Mouse (Mus musculus): Measurements from ENCODE around the gene Gm17949.
"Not testable (repeated sequence)": the region's sequence is repeated elsewhere in the genome, so short reads cannot be mapped to it uniquely, and the experiment has no call there.

Gene Gm17949

DNA sequence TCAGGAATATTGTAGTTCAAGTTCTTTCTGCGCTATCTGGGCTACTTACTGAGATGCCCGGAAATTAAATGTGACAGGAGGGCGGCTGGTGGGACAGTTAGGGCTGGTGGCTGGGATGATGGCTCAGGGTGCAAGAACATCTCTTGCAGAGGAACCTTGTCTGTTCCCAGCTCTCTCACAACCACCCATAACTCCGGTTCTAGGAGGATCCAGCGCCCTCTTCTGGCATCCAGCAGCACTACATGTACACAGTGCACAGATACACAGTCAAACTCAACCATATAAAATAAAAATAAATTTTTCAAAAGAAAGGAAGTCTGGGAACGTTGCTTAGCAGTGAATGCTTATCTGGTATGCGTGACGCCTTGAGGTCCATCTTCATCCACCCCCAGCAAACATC is 27.7 kb downstream of the Gm17949 start:
- DNase-seq (ENCODE audit: extremely low read depth, insufficient read length, low spot score) = no peak

DNA sequence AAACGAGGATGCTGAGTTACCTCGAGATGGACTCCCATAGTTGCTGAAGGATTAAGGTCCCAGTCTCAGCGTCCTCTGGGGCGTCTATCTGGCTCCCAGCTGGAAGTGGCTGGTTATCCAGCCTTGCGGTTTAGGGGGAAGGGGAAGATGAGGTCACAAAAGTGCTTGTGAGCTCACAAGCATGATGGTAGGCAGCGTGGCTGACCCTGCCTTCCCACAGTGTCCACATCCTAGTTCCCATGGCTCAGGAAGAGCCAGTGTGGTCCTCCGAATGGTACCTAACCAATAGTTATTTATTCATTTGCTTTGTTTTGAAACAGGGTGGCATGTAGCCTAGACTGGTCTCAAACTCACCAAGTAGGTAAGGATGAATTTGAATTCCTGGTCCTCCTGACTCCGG is 30.3 kb downstream of the Gm17949 start, which contains the start of gene Slc25a41:
Gene Slc25a41, minus strand, starts transcription at position 101 of the 400 bp plus-strand sequence.
- DNase-seq (ENCODE audit: extremely low read depth, insufficient read length, low spot score) = no peak

DNA sequence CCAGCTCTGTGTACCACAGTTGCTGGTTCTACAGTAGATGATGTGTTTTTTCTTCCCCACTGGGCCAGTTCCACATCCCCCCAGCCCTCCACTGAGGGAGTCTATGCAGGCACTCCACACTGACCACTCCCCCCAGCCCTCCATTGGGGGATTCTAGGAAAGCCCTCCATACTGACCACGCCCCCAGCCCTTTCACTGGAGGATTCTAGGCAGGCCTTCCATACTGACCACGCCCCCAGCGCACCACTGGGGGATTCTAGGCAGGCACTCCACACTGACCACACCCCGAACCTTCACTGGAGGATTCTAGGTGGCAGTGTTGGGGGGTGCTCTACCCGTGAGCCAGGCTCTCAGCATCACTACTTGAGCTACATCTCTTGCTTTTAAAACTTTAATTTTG is 36.1 kb downstream of the Gm17949 start:
- DNase-seq (ENCODE audit: extremely low read depth, insufficient read length, low spot score) = no peak

DNA sequence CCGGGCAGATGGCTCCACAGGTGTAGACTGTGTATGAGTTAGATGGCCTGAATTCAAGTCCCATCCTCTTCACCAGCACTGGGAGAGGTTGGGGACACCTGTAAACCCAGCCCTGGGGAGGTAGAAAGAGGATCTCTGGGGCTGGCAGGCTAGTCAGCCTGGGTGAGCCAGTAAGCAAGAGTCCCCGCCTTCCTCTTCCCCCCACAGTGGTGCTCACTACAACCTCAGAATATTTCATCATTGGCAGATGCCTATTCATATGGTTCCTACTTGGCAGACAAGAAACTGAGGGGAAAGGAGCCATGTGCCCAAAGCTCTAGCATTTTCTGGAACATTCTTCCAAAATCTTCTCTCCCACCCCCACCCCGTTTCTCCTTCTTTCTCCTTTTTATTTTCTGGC is 37.5 kb downstream of the Gm17949 start:
- no peak for DNase-seq (ENCODE audit: extremely low read depth, insufficient read length, low spot score)

DNA sequence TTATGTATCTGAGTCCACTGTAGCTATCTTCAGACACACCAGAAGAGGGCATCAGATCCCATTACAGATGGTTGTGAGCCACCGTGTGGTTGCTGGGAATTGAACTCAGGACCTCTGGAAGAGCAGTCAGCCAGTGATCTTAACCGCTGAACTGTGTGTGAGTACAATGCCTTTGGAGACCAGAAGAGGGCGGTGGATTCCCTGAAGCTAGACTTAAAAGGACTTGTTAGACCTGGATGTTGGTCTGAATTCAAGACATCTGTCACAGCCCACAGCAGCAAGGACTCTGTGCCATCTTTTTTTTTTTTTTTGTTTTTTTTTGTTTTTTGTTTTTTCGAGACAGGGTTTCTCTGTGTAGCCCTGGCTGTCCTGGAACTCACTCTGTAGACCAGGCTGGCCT is 40.4 kb downstream of the Gm17949 start:
- DNase-seq (ENCODE audit: extremely low read depth, insufficient read length, low spot score) = not testable (repeated sequence)

DNA sequence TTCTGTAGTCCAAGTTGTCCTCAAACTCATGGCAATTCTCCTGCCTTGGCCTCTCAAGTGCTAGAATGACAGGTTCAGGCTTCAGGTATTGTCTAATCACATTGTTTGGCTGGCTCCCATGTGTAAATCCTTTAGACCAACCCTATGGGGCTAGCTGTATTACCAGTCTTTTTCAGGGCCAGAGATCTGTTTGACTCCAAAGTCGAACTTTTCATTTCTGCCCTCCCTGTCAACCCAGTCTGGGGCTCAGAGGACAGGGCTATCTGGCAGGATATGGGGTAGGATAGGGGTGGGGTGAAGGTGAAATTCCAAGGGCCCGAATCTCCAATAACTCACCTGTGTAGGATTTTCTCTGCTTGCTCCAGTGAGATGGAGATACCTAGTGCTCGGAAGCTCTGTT is 45.0 kb downstream of the Gm17949 start:
- no peak for DNase-seq (ENCODE audit: extremely low read depth, insufficient read length, low spot score)

DNA sequence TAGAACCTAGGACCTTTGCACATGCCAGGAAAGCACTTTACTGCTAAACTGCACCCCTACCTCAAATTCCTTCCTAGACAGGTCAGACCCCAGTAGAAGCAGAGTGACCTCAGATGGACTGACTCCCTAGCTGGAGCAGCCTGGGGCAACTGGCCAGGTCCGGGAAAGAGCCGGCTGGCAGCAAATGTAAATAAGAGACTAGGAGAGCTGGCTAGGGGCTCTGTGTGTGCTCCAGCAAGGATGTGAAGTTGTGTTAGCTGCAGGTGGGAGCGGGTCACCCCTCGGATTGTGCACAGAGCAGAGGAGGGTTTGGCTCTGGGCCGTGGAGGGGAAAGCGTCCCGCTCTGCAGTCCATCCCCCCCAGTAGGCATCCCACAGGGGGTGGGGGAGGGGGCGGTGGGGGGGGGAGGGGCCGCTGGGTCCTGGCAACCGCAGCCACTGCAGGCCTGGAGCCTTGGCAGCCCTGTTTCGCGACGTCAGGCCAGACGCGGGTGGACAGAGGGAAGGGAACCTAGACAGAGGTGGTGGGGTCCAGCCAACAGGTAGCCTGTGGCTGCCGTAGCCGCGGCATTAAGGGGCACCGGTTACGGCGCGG is 47.7 kb downstream of the Gm17949 start, which contains the start of gene Crb3:
Gene Crb3, plus strand, starts transcription at position 215 of the 595 bp plus-strand sequence.
- no peak for DNase-seq (ENCODE audit: extremely low read depth, insufficient read length, low spot score)

DNA sequence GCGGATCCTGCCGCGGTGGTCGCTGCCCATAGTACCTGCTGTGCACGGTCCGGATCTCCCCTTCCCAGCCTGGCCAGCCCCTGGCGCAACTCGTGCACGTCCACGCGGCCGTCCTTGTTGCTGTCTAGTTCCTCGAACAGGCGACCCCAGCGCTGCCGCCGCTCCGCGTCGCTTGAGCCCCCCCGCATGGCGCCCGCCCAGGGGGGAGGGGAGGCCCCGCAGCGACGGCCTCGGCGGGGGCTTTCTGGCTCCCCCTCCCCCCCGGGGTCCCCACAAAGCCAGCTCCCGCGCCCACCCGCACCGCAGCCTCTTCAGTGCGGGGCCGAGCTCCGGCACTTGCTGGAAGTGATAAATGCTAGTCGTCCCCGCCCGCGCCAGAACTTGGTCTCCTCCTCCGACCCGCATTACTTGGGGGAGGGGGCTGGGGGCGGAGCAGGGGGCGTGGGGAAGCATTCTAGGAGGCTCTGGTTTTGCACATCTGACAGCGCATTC is 48.3 kb downstream of the Gm17949 start, which contains the start of gene Slc25a23:
Gene Slc25a23, minus strand, starts transcription at position 378 of the 492 bp plus-strand sequence.
- DNase-seq (ENCODE audit: extremely low read depth, insufficient read length, low spot score) = no peak

DNA sequence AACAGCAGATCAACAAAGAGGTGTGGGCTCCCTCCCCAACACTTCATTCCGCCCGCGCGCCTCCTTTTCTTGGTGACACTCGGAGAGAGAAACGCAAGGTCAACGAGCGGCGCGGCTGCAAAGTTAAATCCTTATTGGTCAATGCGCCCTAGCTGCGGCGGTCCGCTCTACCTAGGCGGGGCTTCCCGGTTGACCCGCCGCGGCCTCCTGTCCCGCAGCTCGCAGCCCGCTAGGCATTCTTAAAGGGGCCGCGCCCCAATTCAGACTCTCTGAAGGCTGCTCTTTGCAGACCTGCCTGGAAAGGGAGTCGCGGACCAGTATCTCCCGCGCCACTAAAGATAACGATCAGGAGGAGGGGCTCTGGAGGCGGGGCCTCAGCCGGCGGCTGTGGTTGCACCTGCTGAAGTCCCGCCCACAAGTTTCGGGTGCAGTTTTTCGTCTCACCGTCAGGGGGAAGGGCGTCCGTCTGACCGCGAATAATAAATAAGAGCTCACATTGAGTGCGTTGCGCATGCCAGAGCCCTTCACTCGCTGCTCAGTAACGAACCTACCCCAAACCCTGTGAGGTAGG is 49.0 kb downstream of the Gm17949 start:
- peak; percentile 92 for DNase-seq (ENCODE audit: extremely low read depth, insufficient read length, low spot score)

DNA sequence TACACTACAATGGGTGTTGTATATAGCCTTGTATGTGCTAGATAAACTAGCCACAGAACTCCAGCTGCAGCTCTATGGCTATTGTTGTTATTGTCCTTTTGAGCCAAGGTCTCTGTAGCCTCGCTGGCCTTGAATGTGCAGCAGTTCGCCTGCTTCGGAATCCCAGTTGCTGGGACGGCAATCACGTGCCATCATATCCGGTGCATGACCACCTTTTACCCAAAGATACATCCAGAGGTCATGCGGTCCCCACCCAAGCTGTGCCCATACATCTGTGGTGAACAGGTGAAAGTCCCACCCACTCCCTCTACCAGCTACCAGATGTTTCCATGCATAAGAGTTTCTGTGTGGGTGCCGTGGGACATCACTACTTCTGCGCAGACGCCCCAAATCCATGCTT is 49.8 kb downstream of the Gm17949 start:
- no peak for DNase-seq (ENCODE audit: extremely low read depth, insufficient read length, low spot score)

DNA sequence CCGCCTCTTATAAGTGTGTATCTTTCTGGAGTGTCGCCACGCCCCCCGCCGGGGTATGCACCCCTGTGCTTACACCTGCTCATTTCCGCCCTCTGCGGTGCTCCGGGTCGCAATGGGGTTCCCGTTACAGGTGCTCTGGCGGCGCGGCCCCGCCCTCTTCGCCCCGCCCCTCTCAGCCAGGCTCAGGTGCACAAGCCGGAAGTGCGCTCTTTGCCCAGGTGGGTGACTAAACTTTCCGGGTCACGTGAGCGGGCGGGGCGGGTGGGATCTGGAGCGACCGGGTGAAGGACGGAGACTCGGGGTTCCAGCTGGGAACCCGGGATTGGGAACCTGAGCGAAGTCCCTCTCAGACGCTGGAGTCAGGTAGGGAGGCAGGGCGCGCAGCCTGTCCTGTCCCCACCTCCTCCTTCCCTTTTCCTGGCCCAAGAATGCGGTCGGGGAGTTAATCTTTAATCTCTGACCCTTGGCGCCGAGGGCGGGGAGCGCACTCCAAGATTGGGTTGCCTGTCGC is 50.8 kb downstream of the Gm17949 start:
- no peak for DNase-seq (ENCODE audit: extremely low read depth, insufficient read length, low spot score)

DNA sequence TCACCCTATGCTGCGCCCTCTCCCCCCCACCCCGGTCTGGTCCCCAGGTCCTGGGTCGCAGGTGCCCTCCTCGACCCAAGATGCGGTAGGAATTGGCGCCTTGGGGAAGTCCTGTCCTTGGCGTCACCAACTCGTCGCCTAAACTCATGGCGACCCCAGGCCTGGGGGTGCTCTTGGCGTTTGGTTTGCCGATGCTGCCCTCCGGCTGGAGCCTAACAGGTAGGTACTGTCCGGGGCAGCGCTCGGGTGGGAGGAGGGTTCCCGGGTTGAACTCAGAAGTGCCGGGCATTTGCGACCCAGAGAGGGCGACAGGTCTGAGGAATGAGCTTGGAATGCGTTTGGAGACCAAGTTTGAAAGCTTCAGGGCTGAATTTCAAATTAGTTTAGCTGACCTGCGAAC is 51.3 kb downstream of the Gm17949 start:
- no peak for DNase-seq (ENCODE audit: extremely low read depth, insufficient read length, low spot score)

DNA sequence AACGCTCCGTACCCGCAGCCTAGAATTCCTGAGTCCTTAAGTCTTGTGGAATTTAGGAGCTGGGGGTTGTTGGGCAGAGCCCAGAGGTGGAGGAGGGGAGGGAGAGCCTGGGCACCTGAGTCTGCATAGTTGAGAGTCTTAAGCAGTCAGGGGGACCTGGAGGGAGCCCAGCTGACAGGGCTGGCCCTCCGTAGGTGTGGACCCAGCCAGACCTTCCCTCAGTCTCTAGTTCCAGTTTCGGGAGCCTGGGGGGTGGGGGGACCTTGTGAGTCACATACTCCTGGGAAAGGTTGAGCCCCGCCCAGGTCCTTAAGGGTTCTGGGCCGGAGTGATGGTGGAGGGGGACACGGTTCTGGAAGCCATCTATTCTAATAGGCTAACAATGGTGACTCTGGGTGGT is 51.8 kb downstream of the Gm17949 start:
- DNase-seq (ENCODE audit: extremely low read depth, insufficient read length, low spot score) = no peak

DNA sequence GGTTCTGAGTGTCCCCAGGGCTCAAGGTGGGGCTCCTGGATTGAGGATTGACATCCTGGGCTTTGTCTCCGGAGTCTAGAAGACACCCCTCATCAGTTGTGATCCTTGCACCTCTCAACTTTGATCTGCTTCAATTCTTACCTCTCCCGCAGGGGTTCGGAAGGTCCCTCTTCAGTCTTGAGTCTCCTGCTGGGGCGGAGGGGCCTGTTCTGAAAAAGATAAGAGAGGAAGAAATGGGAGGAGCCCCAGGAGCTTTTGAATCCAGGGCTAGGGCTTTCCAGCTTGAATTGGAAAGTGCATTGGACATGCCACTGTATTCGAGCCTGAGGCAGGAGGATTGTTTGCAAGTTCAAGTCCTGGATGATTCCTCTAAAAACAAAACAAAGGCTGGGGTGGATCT is 55.6 kb downstream of the Gm17949 start:
- no peak for DNase-seq (ENCODE audit: extremely low read depth, insufficient read length, low spot score)

DNA sequence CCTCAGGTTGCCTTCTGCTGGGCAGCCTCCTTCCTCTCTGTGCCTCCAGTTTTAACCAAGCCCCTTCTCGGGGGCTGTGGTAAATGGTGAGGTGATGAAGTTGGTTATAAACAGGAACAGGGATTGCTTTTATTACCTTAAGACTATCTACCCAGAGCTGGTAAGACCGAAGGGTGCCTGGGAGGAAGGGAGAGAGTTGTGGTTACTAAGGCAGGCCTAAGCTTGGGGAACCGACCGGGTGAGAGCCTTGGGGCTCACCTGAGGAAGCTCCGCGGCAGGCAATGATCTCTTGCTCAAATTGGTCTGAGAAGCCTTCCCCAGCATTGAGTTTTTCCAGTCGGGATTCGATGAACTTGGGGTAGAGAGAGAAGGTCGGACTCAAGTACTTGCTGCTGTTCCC is 59.0 kb downstream of the Gm17949 start:
- DNase-seq (ENCODE audit: extremely low read depth, insufficient read length, low spot score) = no peak

DNA sequence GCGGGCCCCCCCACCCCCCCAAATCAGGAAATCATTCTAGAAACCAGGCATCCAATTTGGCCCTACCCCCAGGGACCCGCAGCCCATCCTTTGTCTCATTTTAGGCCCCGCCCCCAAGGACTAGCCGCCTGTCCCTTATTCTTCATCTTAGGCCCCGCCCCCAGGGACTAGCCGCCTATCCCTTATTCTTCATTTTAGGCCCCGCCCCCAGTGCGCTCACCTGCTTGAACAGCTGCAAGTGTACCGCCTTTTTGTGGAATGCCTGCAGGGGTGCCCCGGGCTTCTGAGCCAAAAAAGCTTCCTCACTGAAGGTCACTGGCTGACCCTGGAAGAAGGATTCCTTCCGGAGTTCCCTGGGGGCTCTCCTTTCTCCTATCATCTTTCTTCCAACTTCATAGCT is 59.4 kb downstream of the Gm17949 start:
- DNase-seq (ENCODE audit: extremely low read depth, insufficient read length, low spot score) = no peak

Data from 3134 (cell line).